Mouse (Mus musculus) liver, embryonic 14 days (tissue): ENCODE results near the gene Kcnmb1. TPM values are rescaled to one million over a fixed set of nuclear protein-coding genes. Genes with fewer than 3 reads are reported as not detected.

Experiments
- polyA plus RNA-seq: library from polyadenylated mRNA; depleted of rRNA; stranded (reverse); fragments of >200 nt; gene quantifications from 2 replicates; pipeline ENCODE4 v1.2.3, GENCODE M21; 2012; rRNA removed

Kcnmb1 gene
- 0.01 and 0.03 TPM in 2 replicates for polyA plus RNA-seq

GRCm38 (mm10) chr11:33962688-33963407 lies at the start of gene Kcnmb1:
Gene Kcnmb1 (plus strand): TSS chr11:33963013.

GRCm38 (mm10) chr11:33992938-33993337 lies 30.1 kb downstream of the Kcnmb1 start, which contains the start of gene Kcnip1:
Gene Kcnip1 (minus strand): TSS chr11:33993152.

Other genes with a start within 250 kb of the Kcnmb1 start
- 0.09 and 0.14 TPM in 2 replicates for gene Kcnip1, start 30.1 kb downstream of the Kcnmb1 start, polyA plus RNA-seq
- 7.3 and 8.5 TPM in 2 replicates for gene Lcp2, start 83.9 kb downstream of the Kcnmb1 start, polyA plus RNA-seq
- not detected in 2 replicates for gene 4930469K13Rik, start 135.5 kb downstream of the Kcnmb1 start, polyA plus RNA-seq
- not detected in 2 replicates for gene Foxi1, start 245.1 kb downstream of the Kcnmb1 start, polyA plus RNA-seq